Mouse (Mus musculus) CH12.LX (cell line): Measurements from ENCODE around the gene Gh.

Experiments used
- CHD1 ChIP-seq: IDR thresholded peaks from 2 replicates; pipeline ENCODE4 v1.6.1; 2012; ENCODE audit warnings: low read depth, low read length, improper control_type of control experiment, inconsistent platforms
- CHD2 ChIP-seq: IDR thresholded peaks from 2 replicates; pipeline ENCODE4 v1.6.1; 2011; ENCODE audit warnings: low read length, improper control_type of control experiment
- CTCF ChIP-seq, 2 experiments: IDR thresholded peaks in 1 of 2; conservative IDR thresholded peaks in 1 of 2; 2 replicates each; pipeline ENCODE4 v1.5.1; 2011 to 2012; ENCODE audit warnings: low read depth in 2 of 2, low read length in 2 of 2, improper control_type of control experiment in 1 of 2, inconsistent platforms in 1 of 2, mild to moderate bottlenecking in 1 of 2, moderate library complexity in 1 of 2
- E2F4 ChIP-seq: IDR thresholded peaks from 2 replicates; pipeline ENCODE4 v1.6.1; 2011; ENCODE audit warnings: low read depth, low read length, improper control_type of control experiment; ENCODE audit not compliant: insufficient replicate concordance
- EP300 ChIP-seq: IDR thresholded peaks from 2 replicates; pipeline ENCODE4 v1.6.1; 2011; ENCODE audit warnings: low read length, improper control_type of control experiment
- IRF4 ChIP-seq: IDR thresholded peaks from 2 replicates; pipeline ENCODE4 v1.6.1; 2014; ENCODE audit warnings: low read depth, mild to moderate bottlenecking, inconsistent platforms, low read length, improper control_type of control experiment
- JUND ChIP-seq: conservative IDR thresholded peaks from 2 replicates; pipeline ENCODE4 v1.6.1; 2011; ENCODE audit warnings: low read depth, low read length, improper control_type of control experiment
- MAX ChIP-seq: IDR thresholded peaks from 2 replicates; pipeline ENCODE4 v1.6.1; 2011; ENCODE audit warnings: low read length, improper control_type of control experiment
- NRF1 ChIP-seq: IDR thresholded peaks from 2 replicates; pipeline ENCODE4 v1.6.1; 2014; ENCODE audit warnings: low read depth, mild to moderate bottlenecking, inconsistent platforms, low read length, improper control_type of control experiment, moderate library complexity
- POLR2A ChIP-seq: IDR thresholded peaks from 2 replicates; pipeline ENCODE4 v1.6.1; 2011; ENCODE audit warnings: low read depth, mild to moderate bottlenecking, improper control_type of control experiment, low read length
- TCF12 ChIP-seq: IDR thresholded peaks from 2 replicates; pipeline ENCODE4 v1.6.1; 2014; ENCODE audit warnings: low read depth, mild to moderate bottlenecking, inconsistent platforms, low read length, improper control_type of control experiment
- USF1 ChIP-seq: IDR thresholded peaks from 2 replicates; pipeline ENCODE4 v1.6.1; 2014; ENCODE audit warnings: low read depth, mild to moderate bottlenecking, inconsistent platforms, low read length, improper control_type of control experiment
- ZC3H11A ChIP-seq: IDR thresholded peaks from 2 replicates; pipeline ENCODE4 v1.6.1; 2012; ENCODE audit warnings: low read depth, mild to moderate bottlenecking, inconsistent platforms, low read length, improper control_type of control experiment

DNA sequence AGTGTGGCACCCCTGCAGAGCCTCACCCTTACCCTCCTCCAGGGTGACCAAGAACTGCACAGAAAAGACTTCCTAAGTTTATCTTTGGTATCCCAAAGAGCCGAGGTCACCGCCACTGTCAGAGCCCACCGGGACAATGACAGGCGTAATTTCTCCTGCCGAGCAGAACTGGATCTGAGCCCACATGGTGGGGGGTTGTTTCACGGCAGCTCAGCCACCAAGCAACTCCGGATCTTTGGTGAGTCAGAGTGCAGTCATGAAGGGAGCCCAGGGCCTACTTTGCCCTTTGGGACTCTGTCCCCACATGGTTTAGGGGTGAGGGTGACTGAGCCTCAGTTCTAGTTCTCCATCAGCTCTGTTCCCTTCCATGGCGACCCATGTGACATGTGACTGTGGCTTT, 17.5 kb downstream of the Gh start:
- TF ChIP-seq POLR2A (no peak), CTCF (conservative IDR thresholded peaks at IDR 0.05 in 1 of 2, IDR thresholded peaks at IDR 0.05 in 1 of 2; ENCODE audit: low read depth in 2 of 2, low read length in 2 of 2) (no peak), MAX (no peak), NRF1 (no peak), EP300 (no peak), CHD2 (no peak), E2F4 (no peak), JUND (no peak), IRF4 (no peak), TCF12 (no peak), CHD1 (no peak), ZC3H11A (no peak), USF1 (no peak)
